Mouse (Mus musculus) cortical plate, adult 2 months (tissue): Measurements from ENCODE around the gene Cux2. TPM values are rescaled to one million over a fixed set of nuclear protein-coding genes. Genes with fewer than 3 reads are reported as not detected.
A peak's percentile ranks its signal among the peaks of the same experiment; 100 is the strongest.

Experiments used
- H3K27ac ChIP-seq: fragments of 200-500 bp; 2 replicates; pipeline ENCODE4 v1.5.1; 2012; ENCODE audit warnings: low read length, control low read depth, inconsistent platforms; ENCODE audit not compliant: insufficient read depth
- H3K4me1 ChIP-seq: fragments of 200-500 bp; 2 replicates; pipeline ENCODE4 v1.6.1; 2011; ENCODE audit warnings: low read length; ENCODE audit not compliant: control insufficient read depth, insufficient read depth
- H3K4me3 ChIP-seq: fragments of 200-500 bp; 2 replicates; pipeline ENCODE4 v1.5.1; 2011; ENCODE audit warnings: mild to moderate bottlenecking, low read length, control low read depth; ENCODE audit not compliant: insufficient read depth
- CTCF ChIP-seq: fragments of 200-500 bp; IDR thresholded peaks from 2 replicates; pipeline ENCODE4 v1.5.1; 2011; ENCODE audit warnings: mild to moderate bottlenecking, control low read depth, low read length; ENCODE audit not compliant: insufficient read depth; ENCODE audit errors: extremely low read depth
- POLR2A ChIP-seq: fragments of 200-500 bp; IDR thresholded peaks from 2 replicates; pipeline ENCODE4 v1.6.1; 2011; ENCODE audit warnings: mild to moderate bottlenecking, low read length, control low read depth; ENCODE audit not compliant: insufficient read depth; ENCODE audit errors: extremely low read depth
- polyA plus RNA-seq: library from polyadenylated mRNA; depleted of rRNA; stranded (reverse); fragments of >200 nt; gene quantifications from 2 replicates; pipeline ENCODE4 v1.2.3, GENCODE M21; 2012

Cux2 gene
- polyA plus RNA-seq, 1 experiment: 109 TPM

GRCm38 (mm10) chr5:121938065-121938849 lies 111.6 kb downstream of the Cux2 start:
- no peaks in the 10 kb centered on the region for H3K4me1 ChIP-seq
- TF ChIP-seq CTCF (no peak), POLR2A (no peak)
- no peak overlapping the region for H3K4me3 ChIP-seq
- no peak overlapping the region for H3K27ac ChIP-seq

- Histone ChIP-seq H3K27ac (0 out of 2 replicates have a peak overlapping the region, but pooled peaks have one; percentile 9), H3K4me3 (no peak overlapping the region), H3K4me1 (0 out of 2 replicates have a peak, but pooled peaks cover 4% of the 10 kb centered on the region)
- TF ChIP-seq CTCF: no peak
- no peak for TF ChIP-seq POLR2A
These were observed 119.6 kb downstream of the Cux2 start for GRCm38 (mm10) chr5:121930261-121930660.

- Histone ChIP-seq H3K27ac (no peak overlapping the region), H3K4me1 (0 out of 2 replicates have a peak, but pooled peaks cover 4% of the 10 kb centered on the region), H3K4me3 (no peak overlapping the region)
- no peak for TF ChIP-seq POLR2A
- no peak for TF ChIP-seq CTCF
These were observed 121.4 kb downstream of the Cux2 start for GRCm38 (mm10) chr5:121928362-121929000.

- TF ChIP-seq POLR2A (no peak), CTCF (no peak)
- H3K4me3 ChIP-seq: no peak overlapping the region
- H3K27ac ChIP-seq: no peak overlapping the region
- H3K4me1 ChIP-seq: peaks cover 7% of the 10 kb centered on the region; the same call in 1 of the 2 replicates
These were observed 123.4 kb downstream of the Cux2 start for GRCm38 (mm10) chr5:121926543-121926814.

GRCm38 (mm10) chr5:121925751-121926542 lies 124.0 kb downstream of the Cux2 start:
- Histone ChIP-seq H3K4me3 (no peak overlapping the region), H3K27ac (0 out of 2 replicates have a peak overlapping the region, but pooled peaks have one; percentile 32), H3K4me1 (peaks cover 7% of the 10 kb centered on the region; the same call in 1 of the 2 replicates)
- TF ChIP-seq POLR2A (no peak), CTCF (no peak)

- H3K27ac ChIP-seq: 0 out of 2 replicates have a peak overlapping the region, but pooled peaks have one; percentile 32
- peaks cover 7% of the 10 kb centered on the region; the same call in 1 of the 2 replicates for H3K4me1 ChIP-seq
- TF ChIP-seq POLR2A: no peak
- TF ChIP-seq CTCF: no peak
- no peak overlapping the region for H3K4me3 ChIP-seq
These were observed 124.6 kb downstream of the Cux2 start for GRCm38 (mm10) chr5:121925291-121925690.

GRCm38 (mm10) chr5:121924423-121924822 lies 125.5 kb downstream of the Cux2 start:
- TF ChIP-seq POLR2A (no peak), CTCF (no peak)
- peaks cover 7% of the 10 kb centered on the region; the same call in 1 of the 2 replicates for H3K4me1 ChIP-seq
- no peak overlapping the region for H3K27ac ChIP-seq
- H3K4me3 ChIP-seq: no peak overlapping the region

GRCm38 (mm10) chr5:121922942-121923826 lies 126.7 kb downstream of the Cux2 start:
- peaks cover 5% of the 10 kb centered on the region for H3K4me1 ChIP-seq

More at GRCm38 (mm10) chr5:121922942-121923826, 126.7 kb downstream of the Cux2 start:
- Histone ChIP-seq H3K27ac (peak overlapping the region; percentile 85), H3K4me3 (no peak overlapping the region)
- TF ChIP-seq POLR2A (no peak), CTCF (no peak)
